In genomic region chr5:112276267-112276873, GRCm38 (mm10) we compare ENCODE assay signal across 7 mouse cellular contexts. TPM values are rescaled to one million over a fixed set of nuclear protein-coding genes. Genes with fewer than 3 reads are reported as not detected.
DNase-seq lines count a peak whose midpoint lies in the region; ATAC-seq lines count a peak whose summit lies in the region.

Tpst2 (plus strand) TSS chr5:112276691.

- H3K9me3 ChIP-seq in intestine, embryonic 16.5 days (ENCODE audit: control insufficient read depth, low read length), result no peaks in the 10 kb centered on the region
- H3K9me3 ChIP-seq in midbrain, embryonic 11.5 days (ENCODE audit: control insufficient read depth, low read length), result no peaks in the 10 kb centered on the region

- peak within 1 kb of the TSS; percentile 76 for H3K27ac ChIP-seq in intestine, embryonic 16.5 days (ENCODE audit: low read length)
- H3K27ac ChIP-seq in midbrain, embryonic 11.5 days (ENCODE audit: low read depth, low read length), result peak within 1 kb of the TSS; percentile 35; the same call in 1 of the 2 replicates

- H3K4me2 ChIP-seq in intestine, embryonic 16.5 days (ENCODE audit: low read depth, low read length), result peak within 1 kb of the TSS; percentile 85
- peak within 1 kb of the TSS; percentile 92 for H3K4me2 ChIP-seq in midbrain, embryonic 11.5 days

- ATAC-seq in intestine, embryonic 16.5 days, result peak; percentile 96
- peak; percentile 95 for ATAC-seq in midbrain, embryonic 11.5 days (ENCODE audit: low FRiP score)

- H3K4me1 ChIP-seq in intestine, embryonic 16.5 days (ENCODE audit: control insufficient read depth, insufficient read depth, low read length), result peaks cover 35% of the 10 kb centered on the region
- peaks cover 13% of the 10 kb centered on the region for H3K4me1 ChIP-seq in midbrain, embryonic 11.5 days (ENCODE audit: control insufficient read depth, insufficient read depth, low read length)

- no peaks in the 10 kb centered on the region for H3K27me3 ChIP-seq in intestine, embryonic 16.5 days (replicated peaks; ENCODE audit: control insufficient read depth, insufficient read depth, low read length)
- H3K27me3 ChIP-seq in midbrain, embryonic 11.5 days (ENCODE audit: control insufficient read depth, insufficient read depth, low read length), result peaks cover 2% of the 10 kb centered on the region; the same call in 1 of the 2 replicates

- peak within 1 kb of the TSS; percentile 87 for H3K4me3 ChIP-seq in intestine, embryonic 16.5 days (ENCODE audit: low read length)
- H3K4me3 ChIP-seq in midbrain, embryonic 11.5 days (ENCODE audit: low read depth, low read length), result peak within 1 kb of the TSS; percentile 83

- under 1% methylated on average over 61 of the region's 62 CpGs for WGBS in intestine, embryonic 16.5 days
- under 1% methylated on average over 61 of the region's 62 CpGs for WGBS in midbrain, embryonic 11.5 days

- peak within 1 kb of the TSS; percentile 87 for H3K9ac ChIP-seq in intestine, embryonic 16.5 days (ENCODE audit: low read depth, low read length)
- peak within 1 kb of the TSS; percentile 77 for H3K9ac ChIP-seq in midbrain, embryonic 11.5 days (ENCODE audit: low read length)

- DNase-seq in adrenal gland, adult 8-10 months, result peak; percentile 100
- peak; percentile 100 for DNase-seq in embryo, embryonic 9.5 days (ENCODE audit: extremely low spot score)
- DNase-seq in gastrocnemius, postnatal 4 days (ENCODE audit: low spot score in 2 of 2), result peak; percentile 99 to 100
- DNase-seq in left cerebral cortex, postnatal 36 days (ENCODE audit: low spot score in 2 of 2), result peak; percentile 100
- peak; percentile 100 for DNase-seq in midbrain, embryonic 11.5 days (ENCODE audit: low spot score, missing footprints)
- DNase-seq in skeletal muscle tissue, adult 2 months (ENCODE audit: low read depth, low spot score), result peak; percentile 100

- H3K36me3 ChIP-seq in intestine, embryonic 16.5 days (ENCODE audit: control insufficient read depth, insufficient read depth, low read length), result no peaks in the 10 kb centered on the region
- no peaks in the 10 kb centered on the region for H3K36me3 ChIP-seq in midbrain, embryonic 11.5 days (ENCODE audit: control insufficient read depth, insufficient read depth, low read length)

- intact Hi-C loops in left cerebral cortex, postnatal 36 days (cut with DNase I), result loop anchor here (5.0 kb wide), 2 partner anchors 46 to 49 kb away; no protein-coding TSS in a partner anchor

RNA-seq across cellular contexts. Expression of gene Tpst2, which starts in this region (rescaled TPM):
- 100 to 1,000 TPM; 143 to 211 (median 173) TPM for total RNA-seq in adrenal gland, adult 8-10 months (2022)
- 10 to 100 TPM; 25.4 to 26.2 TPM for total RNA-seq in gastrocnemius, postnatal 4 days (2021)
- 47.4 and 52.0 TPM in 2 replicates for polyA plus RNA-seq in intestine, embryonic 16.5 days (2015; fragmentation: Nextera tagmentation; extraction: Ambion mirVana)
- total RNA-seq in left cerebral cortex, postnatal 36 days (2021), result 10 to 100 TPM; 32.1 to 46.3 TPM
- polyA plus RNA-seq in midbrain, embryonic 11.5 days (2014; fragmentation: Nextera tagmentation; extraction: Ambion mirVana), result 29.3 and 33.5 TPM in 2 replicates

Comparison
In these comparisons a context has a peak if more than half of its experiments do, and no peak if none do; other contexts are left out.
1. Peak in every context shown above with its lines: DNase-seq, ATAC-seq, H3K4me3 ChIP-seq and H3K27ac ChIP-seq.